Mouse (Mus musculus): ENCODE data around the gene Fam78a.

The Fam78a gene

DNA sequence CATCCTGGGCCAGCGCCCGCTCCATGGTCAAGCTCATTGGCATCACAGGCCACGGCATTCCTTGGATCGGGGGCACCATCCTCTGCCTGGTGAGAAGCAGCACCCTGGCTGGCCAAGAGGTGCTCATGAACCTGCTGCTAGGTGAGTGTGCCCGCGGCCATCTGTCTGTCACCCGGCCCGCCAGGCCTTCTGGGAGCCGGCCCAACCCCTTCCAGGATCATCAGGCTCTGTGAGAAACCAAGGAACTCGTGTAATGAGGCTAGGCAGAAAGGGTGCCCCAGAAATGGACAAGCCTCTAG, 11.4 kb upstream of the Fam78a start:
- in situ Hi-C loops (cut with MboI), result no loop called here

DNA sequence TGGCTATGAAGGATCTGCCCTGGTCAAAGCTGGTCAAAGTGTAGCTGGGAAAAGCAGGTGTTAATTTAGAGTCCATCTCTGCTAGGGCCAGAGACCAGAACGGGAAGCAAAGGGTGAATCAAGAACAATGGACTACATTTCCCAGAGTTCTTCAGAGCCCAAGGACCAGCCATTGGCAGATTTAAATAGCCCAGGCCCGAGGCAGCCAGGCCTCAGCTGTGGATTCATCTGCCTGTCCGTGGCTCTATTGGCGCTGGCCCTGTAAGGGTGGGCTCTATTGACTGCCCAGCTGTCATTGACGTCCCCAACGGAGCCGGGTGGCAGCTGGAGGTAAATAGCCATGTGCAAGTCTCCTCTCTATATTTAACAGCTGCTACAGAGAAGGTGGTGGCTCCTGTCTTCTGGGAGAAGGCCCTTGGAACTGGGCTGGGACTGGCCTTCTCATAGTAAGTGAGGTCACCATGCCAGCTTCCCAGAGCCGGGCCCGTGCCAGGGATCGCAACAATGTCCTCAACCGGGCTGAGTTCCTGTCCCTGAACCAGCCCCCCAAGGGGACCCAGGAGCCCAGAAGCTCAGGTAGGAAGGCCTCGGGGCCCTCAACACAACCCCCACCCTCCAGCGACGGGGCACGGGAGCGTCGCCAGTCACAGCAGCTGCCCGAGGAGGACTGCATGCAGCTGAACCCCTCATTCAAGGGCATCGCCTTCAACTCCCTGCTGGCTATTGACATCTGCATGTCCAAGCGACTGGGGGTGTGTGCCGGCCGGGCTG, 10.9 kb upstream of the Fam78a start, which contains the start of gene Plpp7:
TSS of gene Plpp7 (plus strand) at position 178 of the 771 bp plus-strand sequence.
- in situ Hi-C loops (cut with MboI), result no loop called here

- in situ Hi-C loops (cut with MboI), result no loop called here
Measured at GRCm38 (mm10) chr2:32094001-32094707, 9.5 kb upstream of the Fam78a start.

GRCm38 (mm10) chr2:32091956-32092355, 7.3 kb upstream of the Fam78a start:
- in situ Hi-C loops (cut with MboI), result no loop called here

DNA sequence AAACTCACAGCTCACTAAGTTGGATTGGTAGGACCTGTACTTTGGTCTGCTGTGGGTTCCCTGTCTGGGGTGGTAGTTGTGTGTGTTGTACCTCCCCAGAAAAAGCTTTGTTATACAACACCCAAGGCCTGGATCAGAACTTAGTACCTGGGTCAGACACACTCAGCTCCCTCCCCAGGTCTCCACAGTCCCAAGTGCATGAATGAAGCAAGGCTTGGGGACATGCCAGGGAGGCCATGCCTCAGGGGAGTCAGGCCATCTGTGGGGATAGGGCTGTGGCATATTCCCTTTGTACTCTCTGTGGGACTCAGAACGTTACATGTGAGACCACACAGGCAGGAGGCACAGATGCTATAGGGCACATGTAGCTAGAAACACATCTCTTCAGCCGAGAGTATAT, 5.5 kb upstream of the Fam78a start:
- in situ Hi-C loops (cut with MboI), result no loop called here

- in situ Hi-C loops (cut with MboI), result no loop called here
Measured at GRCm38 (mm10) chr2:32089606-32090005, 4.9 kb upstream of the Fam78a start.

DNA sequence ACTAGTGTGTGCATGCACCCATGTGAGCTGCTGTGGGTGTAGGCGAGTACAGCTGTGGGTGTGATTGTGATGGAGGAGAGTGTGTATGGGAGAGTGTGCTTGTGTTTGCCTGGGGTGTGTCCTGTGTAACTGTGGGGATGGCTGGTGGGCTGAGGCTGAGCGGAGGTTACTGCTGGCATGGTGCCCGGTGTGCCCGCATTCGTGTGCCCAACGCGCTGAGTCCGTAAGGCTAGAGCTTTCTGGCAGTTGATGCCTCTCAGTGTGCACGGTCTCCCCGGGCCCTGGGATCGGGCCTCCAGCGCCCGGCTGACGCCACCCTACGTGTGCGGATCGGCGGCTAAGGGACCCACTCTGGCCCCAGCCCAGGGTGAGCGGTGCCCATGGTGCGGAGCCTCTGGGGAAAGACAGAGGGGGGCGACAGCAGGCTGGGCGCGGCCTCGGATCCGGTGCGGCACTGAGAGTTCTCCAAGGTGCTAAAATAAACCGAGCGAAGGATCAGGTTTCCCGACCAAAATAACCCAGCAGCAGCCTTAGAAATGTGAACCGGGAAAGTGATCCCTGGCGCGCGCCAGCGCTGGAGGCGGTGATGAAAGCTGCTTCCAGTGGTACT, 3.8 kb upstream of the Fam78a start:
- in situ Hi-C loops (cut with MboI), result no loop called here

GRCm38 (mm10) chr2:32087606-32088005, 2.9 kb upstream of the Fam78a start:
- in situ Hi-C loops (cut with MboI), result no loop called here

- in situ Hi-C loops (cut with MboI), result no loop called here
Measured at GRCm38 (mm10) chr2:32085231-32085630, 574 bp upstream of the Fam78a start.

GRCm38 (mm10) chr2:32084872-32085199, 179 bp upstream of the Fam78a start:
- in situ Hi-C loops (cut with MboI), result no loop called here

DNA sequence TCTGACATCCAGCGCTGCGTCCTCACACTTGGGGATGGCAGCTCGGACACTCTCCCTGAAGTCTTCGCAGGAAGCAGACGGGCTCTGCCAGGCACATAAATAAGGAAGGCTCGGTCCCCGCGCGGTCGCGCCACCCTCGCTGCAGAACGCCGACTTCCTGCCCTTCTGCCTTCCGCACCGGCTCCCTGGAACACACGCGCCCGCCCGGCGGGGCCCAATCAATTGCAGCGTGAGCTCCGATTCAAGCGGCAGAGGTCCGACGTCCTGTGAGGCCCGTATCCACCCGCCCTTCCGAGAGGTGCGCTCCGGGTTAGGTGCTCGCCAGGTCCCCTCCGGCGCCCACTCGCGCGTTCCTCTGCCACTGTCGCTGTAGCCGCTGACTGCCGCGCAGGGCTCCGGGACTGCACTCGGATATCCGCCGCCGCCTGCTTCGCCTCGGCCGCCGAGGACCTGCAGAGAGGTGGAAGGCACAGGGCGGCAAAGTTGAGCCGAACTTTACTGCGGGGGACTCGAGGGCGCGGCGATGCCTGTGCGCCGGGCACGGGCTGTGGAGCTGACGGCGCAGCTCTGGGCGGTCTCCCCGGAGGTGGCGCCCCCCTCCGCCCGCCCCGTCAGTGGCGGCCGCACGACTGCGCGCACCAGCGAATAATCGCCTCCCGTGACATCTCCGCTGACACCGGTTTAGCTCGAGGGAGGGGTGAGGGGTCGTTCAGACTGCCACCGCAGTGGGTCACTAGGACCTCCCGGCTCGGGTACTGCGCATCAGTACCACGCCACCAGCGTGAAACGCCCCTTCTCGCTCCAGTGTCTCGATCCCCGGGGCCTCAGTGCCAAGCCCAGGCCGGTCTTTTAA, 1.3 kb downstream of the Fam78a start:
- in situ Hi-C loops (cut with MboI), result no loop called here

DNA sequence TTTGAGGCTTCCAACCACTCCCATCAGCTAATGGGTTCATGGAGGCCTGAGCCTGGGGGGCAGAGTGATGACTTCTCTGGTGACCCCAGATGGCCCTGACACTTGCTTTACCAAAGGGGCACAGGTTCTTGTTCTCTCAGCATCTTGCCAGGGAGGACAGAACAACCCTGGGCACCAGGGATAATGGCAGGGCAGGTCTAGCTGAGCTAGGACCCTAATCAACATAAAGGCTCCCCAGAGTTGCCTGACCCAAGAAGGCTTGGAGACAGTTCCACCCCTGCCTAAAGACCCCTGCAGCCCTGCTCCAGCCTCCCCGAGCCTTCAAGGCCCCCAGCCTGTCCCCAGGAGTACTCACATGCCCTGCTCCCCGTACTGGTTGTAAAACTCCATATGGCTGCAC, 2.4 kb downstream of the Fam78a start:
- in situ Hi-C loops (cut with MboI), result no loop called here

GRCm38 (mm10) chr2:32081296-32081929, 3.2 kb downstream of the Fam78a start:
- in situ Hi-C loops (cut with MboI), result no loop called here

GRCm38 (mm10) chr2:32080681-32081080, 4.0 kb downstream of the Fam78a start:
- in situ Hi-C loops (cut with MboI), result no loop called here

DNA sequence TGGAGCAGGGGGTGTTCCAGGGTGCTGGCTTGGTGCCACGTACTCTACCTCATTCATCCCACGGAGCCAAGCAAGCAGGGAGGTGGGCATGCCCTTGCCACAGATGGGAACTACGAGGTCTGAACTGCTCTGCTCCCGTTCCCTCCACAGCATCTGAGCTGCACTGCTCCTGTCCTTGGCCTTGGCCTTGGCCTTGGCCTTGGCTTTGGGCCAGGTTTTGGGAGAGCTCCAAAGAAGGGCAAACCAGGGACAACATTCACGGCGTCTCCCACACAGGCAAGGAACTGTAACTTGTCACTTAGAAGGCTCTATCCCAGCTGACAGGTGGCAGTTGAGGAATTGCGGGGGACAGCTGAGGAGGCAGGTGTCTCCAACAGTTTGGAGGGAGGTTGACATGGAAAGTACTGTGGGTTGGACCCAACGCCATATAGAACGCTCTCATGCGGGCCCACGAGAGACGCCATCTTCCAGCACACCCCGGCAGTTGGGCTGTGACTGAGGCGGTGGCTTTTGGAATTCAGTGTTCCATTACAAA, 5.4 kb downstream of the Fam78a start:
- in situ Hi-C loops (cut with MboI), result no loop called here

GRCm38 (mm10) chr2:32078522-32078921, 6.1 kb downstream of the Fam78a start:
- in situ Hi-C loops (cut with MboI), result no loop called here

DNA sequence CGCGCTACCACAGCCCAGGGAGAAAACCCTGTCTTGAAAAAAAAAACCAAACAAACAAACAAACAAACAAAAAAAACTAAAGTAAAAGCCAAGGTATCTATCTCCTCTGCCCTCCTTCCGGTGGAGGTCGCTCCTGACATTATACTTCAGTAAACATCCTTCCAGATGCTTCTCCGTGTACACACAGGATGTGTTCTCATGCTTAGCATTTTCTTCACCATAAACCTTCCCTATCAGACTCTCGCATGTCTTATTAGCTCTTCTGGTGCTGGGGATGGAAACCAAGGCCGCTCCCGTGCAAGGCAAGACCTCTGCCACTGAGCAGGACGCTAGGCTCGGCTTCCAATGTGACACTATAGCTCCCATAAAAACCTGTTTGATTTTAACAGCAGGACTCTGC, 6.9 kb downstream of the Fam78a start:
- in situ Hi-C loops (cut with MboI), result no loop called here

DNA sequence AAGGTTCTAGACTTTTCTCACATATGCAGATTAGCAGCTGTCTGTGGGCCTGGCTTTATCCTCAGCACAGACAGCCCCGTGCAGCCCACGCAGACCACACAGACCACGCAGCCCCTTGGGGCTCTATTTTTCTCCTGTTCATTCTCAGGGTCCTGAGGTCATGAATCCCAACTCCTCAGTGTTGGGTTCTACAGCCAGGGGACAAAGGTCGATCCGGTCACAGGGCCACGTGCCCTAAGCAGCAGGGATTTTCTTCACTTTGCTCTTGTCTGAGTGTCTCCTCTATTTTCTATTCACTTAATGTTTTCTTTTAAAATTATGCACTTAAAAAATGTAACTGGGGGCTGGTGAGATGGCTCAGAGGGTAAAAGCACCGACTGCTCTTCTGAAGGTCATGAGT, 9.3 kb downstream of the Fam78a start:
- in situ Hi-C loops (cut with MboI), result no loop called here

- in situ Hi-C loops (cut with MboI), result no loop called here
Measured at GRCm38 (mm10) chr2:32074404-32074803, 10.3 kb downstream of the Fam78a start.

DNA sequence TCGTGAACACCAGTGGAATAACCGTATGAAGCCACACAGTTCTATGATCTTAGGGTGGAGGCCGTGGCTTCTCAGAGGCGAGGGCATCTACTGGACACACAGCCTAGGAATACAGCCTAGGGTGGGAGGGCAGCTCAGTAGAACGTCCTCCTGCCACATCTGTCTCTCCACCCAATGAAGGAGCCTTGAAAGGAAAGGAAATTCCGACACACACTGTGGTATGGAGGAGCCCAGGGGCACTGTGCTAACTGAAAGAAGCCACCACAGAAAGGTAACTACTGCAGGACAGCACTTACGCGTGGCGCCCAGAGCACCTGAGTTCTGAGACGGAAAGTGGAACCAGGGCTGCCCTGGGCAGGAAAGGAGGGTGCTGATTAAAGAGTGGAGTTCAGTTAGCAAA, 13.9 kb downstream of the Fam78a start:
- in situ Hi-C loops (cut with MboI), result no loop called here

- in situ Hi-C loops (cut with MboI), result no loop called here
Measured at GRCm38 (mm10) chr2:32068811-32069607, 15.6 kb downstream of the Fam78a start.

Data from mature B cell (primary cell).